Mouse (Mus musculus) lung, adult 2 months (tissue): ENCODE results near the gene Plekhh3.

Source experiments
- CTCF ChIP-seq: fragments of 200-500 bp; IDR thresholded peaks from 2 replicates; pipeline ENCODE4 v1.5.1; 2011; ENCODE audit warnings: mild to moderate bottlenecking, low read length, control low read depth; ENCODE audit not compliant: insufficient read depth
- POLR2A ChIP-seq: fragments of 200-500 bp; IDR thresholded peaks from 2 replicates; pipeline ENCODE4 v1.6.1; 2011; ENCODE audit warnings: low read depth, mild to moderate bottlenecking, control low read depth, low read length, borderline replicate concordance; ENCODE audit errors: extremely low read depth

DNA sequence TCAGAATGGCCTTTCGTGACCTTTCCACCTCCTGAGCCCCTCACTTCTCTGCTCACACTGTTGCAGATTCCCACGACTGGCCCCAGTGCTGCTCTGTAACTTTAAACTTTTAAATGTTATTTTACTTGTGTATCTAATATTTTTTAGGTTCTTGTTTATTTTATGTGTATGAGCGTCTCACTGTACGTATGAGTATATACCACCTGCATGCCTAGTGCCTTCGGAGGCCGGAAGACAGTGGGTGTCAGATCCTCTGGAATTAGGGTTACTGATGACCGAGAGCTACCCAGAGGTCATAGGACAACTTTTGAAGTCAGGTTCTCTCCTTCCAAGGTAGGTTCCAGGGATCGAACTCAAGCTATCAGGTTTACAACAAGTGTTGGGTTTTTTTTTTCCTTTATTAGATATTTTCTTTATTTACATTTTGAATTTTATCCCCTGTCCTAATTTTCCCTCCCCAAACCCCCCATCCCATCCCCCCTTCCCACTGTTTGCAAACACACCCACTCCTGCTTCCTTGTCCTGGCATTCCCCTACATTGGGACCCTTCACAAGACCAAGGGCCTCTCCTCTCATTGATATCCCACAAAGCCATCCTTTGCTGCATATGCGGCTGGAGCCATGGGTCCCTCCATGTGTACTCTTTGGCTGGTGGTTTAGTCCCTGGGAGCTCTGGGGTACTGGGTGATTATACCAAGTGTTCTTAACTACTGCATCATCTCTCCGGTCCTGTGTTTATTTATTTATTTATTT lies 28.8 kb downstream of the Plekhh3 start:
- no peak for TF ChIP-seq CTCF
- no peak for TF ChIP-seq POLR2A
